Mouse (Mus musculus) heart, adult 2 months (tissue): ENCODE data around the gene Mafb.

Experiments used
- CTCF ChIP-seq: fragments of 200-600 bp; IDR thresholded peaks from 2 replicates; pipeline ENCODE4 v1.8.1; 2022; ENCODE audit warnings: antibody characterized with exemption, mild to moderate bottlenecking, moderate library complexity
- EP300 ChIP-seq: fragments of 200-500 bp; IDR thresholded peaks from 2 replicates; pipeline ENCODE4 v1.6.1; 2011; ENCODE audit warnings: low read depth, low read length, control low read depth; ENCODE audit not compliant: insufficient read depth
- POLR2A ChIP-seq: fragments of 200-500 bp; IDR thresholded peaks from 2 replicates; pipeline ENCODE4 v1.6.1; 2011; ENCODE audit warnings: mild to moderate bottlenecking, low read depth, low read length, control low read depth; ENCODE audit not compliant: insufficient read depth

DNA sequence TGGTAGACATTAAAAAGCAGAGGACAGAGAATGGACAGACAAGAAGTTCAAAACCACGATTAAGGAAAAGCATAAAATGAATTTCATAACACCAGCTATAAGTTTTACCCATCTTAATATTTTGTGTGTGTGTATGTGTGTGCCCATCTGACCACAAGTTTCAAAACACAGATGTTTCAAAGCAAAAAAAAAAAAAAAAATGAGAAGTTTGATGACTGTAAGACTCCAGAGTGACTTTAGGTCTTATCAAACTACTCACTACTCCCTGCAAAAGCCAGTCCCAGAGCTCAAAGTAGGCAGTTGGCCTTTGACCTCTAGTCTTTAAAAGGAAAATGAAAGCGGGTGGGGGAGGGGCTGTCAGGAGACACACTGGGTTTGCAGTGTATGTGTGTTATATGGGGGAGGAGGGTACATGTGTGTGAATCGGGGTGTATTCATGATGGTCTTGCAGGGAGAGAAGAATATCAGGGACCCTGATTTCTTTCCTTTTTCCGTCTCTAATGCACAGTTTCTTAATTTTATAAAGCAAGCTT, 18.7 kb downstream of the Mafb start:
- TF ChIP-seq POLR2A (no peak), CTCF (no peak), EP300 (no peak)
